Mouse (Mus musculus) heart, embryonic 13.5 days (tissue): ENCODE measurements around the gene Usp12. TPM values are rescaled to one million over a fixed set of nuclear protein-coding genes. Genes with fewer than 3 reads are reported as not detected.
A peak's percentile ranks its signal among the peaks of the same experiment; 100 is the strongest.
"Not testable (repeated sequence)": the region's sequence is repeated elsewhere in the genome, so short reads cannot be mapped to it uniquely, and the experiment has no call there.

Source experiments
- ATAC-seq: fragments of 200-750 bp; cut with Nextera tagmentation; 2 replicates; pipeline ENCODE4 v1.8.0; 2017; ENCODE audit warnings: moderate TSS enrichment; ENCODE audit not compliant: insufficient number of reproducible peaks, low FRiP score, low TSS enrichment; ENCODE audit errors: extremely low read depth
- H3K27ac ChIP-seq: fragments of 300-500 bp; sonication (generic); replicated peaks from 2 replicates; pipeline ENCODE4 v1.5.1; 2015; ENCODE audit warnings: moderate library complexity, mild to moderate bottlenecking, inconsistent platforms
- H3K27me3 ChIP-seq: fragments of 300-500 bp; sonication (generic); replicated peaks from 2 replicates; pipeline ENCODE4 v1.6.1; 2015; ENCODE audit warnings: mild to moderate bottlenecking, inconsistent platforms
- H3K36me3 ChIP-seq: fragments of 300-500 bp; sonication (generic); 2 replicates; pipeline ENCODE4 v1.6.1; 2015; ENCODE audit warnings: mild to moderate bottlenecking, inconsistent platforms
- H3K4me1 ChIP-seq: fragments of 300-500 bp; sonication (generic); 2 replicates; pipeline ENCODE4 v1.6.1; 2015; ENCODE audit warnings: inconsistent platforms
- H3K4me2 ChIP-seq: fragments of 300-500 bp; sonication (generic); 2 replicates; pipeline ENCODE4 v1.6.1; 2015; ENCODE audit warnings: inconsistent platforms, mild to moderate bottlenecking, moderate library complexity
- H3K4me3 ChIP-seq: fragments of 300-500 bp; sonication (generic); 2 replicates; pipeline ENCODE4 v1.5.1; 2015; ENCODE audit warnings: moderate library complexity, mild to moderate bottlenecking, inconsistent platforms
- H3K9ac ChIP-seq: fragments of 300-500 bp; sonication (generic); 2 replicates; pipeline ENCODE4 v1.6.1; 2015; ENCODE audit warnings: inconsistent platforms, mild to moderate bottlenecking, moderate library complexity
- H3K9me3 ChIP-seq: fragments of 300-500 bp; sonication (generic); 2 replicates; pipeline ENCODE4 v1.6.1; 2016; ENCODE audit warnings: inconsistent platforms
- WGBS: fragments of 180-500 bp; shearing (Covaris S2); methylation state at CpG from one replicate; pipeline ENCODE4 v1.1.7; 2015; ENCODE audit warnings: mixed read lengths; 5-methylcytosine and 5-hydroxymethylcytosine counted together
- polyA plus RNA-seq: library from polyadenylated mRNA; unstranded; fragments of >200 nt; fragmentation: Nextera tagmentation; extraction: Ambion mirVana; gene quantifications from 2 replicates; pipeline ENCODE4 v1.2.1, GENCODE M21; 2015

Gene Usp12
- polyA plus RNA-seq, 1 experiment from 2014 or later = 11.1 TPM

GRCm38 (mm10) chr5:146749857-146750256, 44.9 kb downstream of the Usp12 start:
- ATAC-seq = no peak

GRCm38 (mm10) chr5:146736970-146737495, 57.8 kb downstream of the Usp12 start:
- no peak overlapping the region for H3K4me3 ChIP-seq
- 73% methylated on average over 9 of the region's 9 CpGs for WGBS
- no peak overlapping the region for H3K27ac ChIP-seq
- H3K9me3 ChIP-seq = no peaks in the 10 kb centered on the region
- H3K4me2 ChIP-seq = no peak overlapping the region
- no peaks in the 10 kb centered on the region for H3K4me1 ChIP-seq
- H3K9ac ChIP-seq = no peak overlapping the region
- H3K27me3 ChIP-seq = no peaks in the 10 kb centered on the region
- no peak for ATAC-seq
- peaks cover 80% of the 10 kb centered on the region for H3K36me3 ChIP-seq

More at GRCm38 (mm10) chr5:146749857-146750256, 44.9 kb downstream of the Usp12 start:
- H3K27me3 ChIP-seq = no peaks in the 10 kb centered on the region
- H3K4me1 ChIP-seq = peaks cover 5% of the 10 kb centered on the region; the same call in 1 of the 2 replicates
- H3K27ac ChIP-seq = no peak overlapping the region
- H3K36me3 ChIP-seq = peaks cover 68% of the 10 kb centered on the region
- no peaks in the 10 kb centered on the region for H3K9me3 ChIP-seq
- WGBS = 76% methylated on average over 5 of the region's 5 CpGs
- H3K4me2 ChIP-seq = no peak overlapping the region
- H3K4me3 ChIP-seq = no peak overlapping the region
- H3K9ac ChIP-seq = no peak overlapping the region

- no peak overlapping the region for H3K9ac ChIP-seq
- no peak overlapping the region for H3K27ac ChIP-seq
- peaks cover 83% of the 10 kb centered on the region for H3K36me3 ChIP-seq
- no peak overlapping the region for H3K4me3 ChIP-seq
- no peaks in the 10 kb centered on the region for H3K4me1 ChIP-seq
- no peaks in the 10 kb centered on the region for H3K9me3 ChIP-seq
- 75% methylated on average over 18 of the region's 18 CpGs for WGBS
- ATAC-seq = no peak
- no peak overlapping the region for H3K4me2 ChIP-seq
- H3K27me3 ChIP-seq = no peaks in the 10 kb centered on the region
Measured at GRCm38 (mm10) chr5:146736348-146736747, 58.5 kb downstream of the Usp12 start.

- not testable (repeated sequence) for H3K4me2 ChIP-seq, H3K4me1 ChIP-seq, H3K27ac ChIP-seq, H3K27me3 ChIP-seq, H3K9ac ChIP-seq, H3K9me3 ChIP-seq, H3K4me3 ChIP-seq, ATAC-seq
- peaks cover 71% of the 10 kb centered on the region for H3K36me3 ChIP-seq
- WGBS = 91% methylated on average over 1 of the region's 9 CpGs
Measured at GRCm38 (mm10) chr5:146735054-146735453, 59.8 kb downstream of the Usp12 start.

- no peak overlapping the region for H3K27ac ChIP-seq
- 69% methylated on average over 12 of the region's 12 CpGs for WGBS
- H3K36me3 ChIP-seq = peaks cover 61% of the 10 kb centered on the region
- no peaks in the 10 kb centered on the region for H3K4me1 ChIP-seq
- no peaks in the 10 kb centered on the region for H3K9me3 ChIP-seq
- no peak overlapping the region for H3K4me2 ChIP-seq
- ATAC-seq = no peak
- H3K4me3 ChIP-seq = no peak overlapping the region
- no peak overlapping the region for H3K9ac ChIP-seq
- no peaks in the 10 kb centered on the region for H3K27me3 ChIP-seq
Measured at GRCm38 (mm10) chr5:146733888-146734640, 60.7 kb downstream of the Usp12 start.

- WGBS = 84% methylated on average over 7 of the region's 7 CpGs
Measured at GRCm38 (mm10) chr5:146733372-146733771, 61.4 kb downstream of the Usp12 start.

GRCm38 (mm10) chr5:146727006-146727405, 67.8 kb downstream of the Usp12 start:
- no peak for ATAC-seq
- Histone ChIP-seq H3K36me3 (peaks cover 10% of the 10 kb centered on the region), H3K9me3 (no peaks in the 10 kb centered on the region), H3K27ac (no peak overlapping the region), H3K27me3 (no peaks in the 10 kb centered on the region), H3K4me2 (no peak overlapping the region), H3K9ac (no peak overlapping the region), H3K4me3 (no peak overlapping the region), H3K4me1 (peaks cover 19% of the 10 kb centered on the region)
- WGBS = 80% methylated on average over 4 of the region's 4 CpGs

More at GRCm38 (mm10) chr5:146733372-146733771, 61.4 kb downstream of the Usp12 start:
- H3K4me1 ChIP-seq = no peaks in the 10 kb centered on the region
- no peak overlapping the region for H3K4me2 ChIP-seq
- peaks cover 56% of the 10 kb centered on the region for H3K36me3 ChIP-seq
- H3K9me3 ChIP-seq = no peaks in the 10 kb centered on the region
- no peak overlapping the region for H3K4me3 ChIP-seq
- no peak for ATAC-seq
- no peak overlapping the region for H3K9ac ChIP-seq
- H3K27ac ChIP-seq = no peak overlapping the region
- no peaks in the 10 kb centered on the region for H3K27me3 ChIP-seq

GRCm38 (mm10) chr5:146724956-146725355, 69.8 kb downstream of the Usp12 start:
- H3K9ac ChIP-seq = no peak overlapping the region
- no peaks in the 10 kb centered on the region for H3K9me3 ChIP-seq
- H3K27me3 ChIP-seq = no peaks in the 10 kb centered on the region
- peaks cover 25% of the 10 kb centered on the region for H3K4me1 ChIP-seq
- H3K4me3 ChIP-seq = no peak overlapping the region
- peaks cover 4% of the 10 kb centered on the region; the same call in 1 of the 2 replicates for H3K36me3 ChIP-seq
- WGBS = 34% methylated on average over 3 of the region's 3 CpGs
- H3K4me2 ChIP-seq = no peak overlapping the region
- no peak for ATAC-seq
- H3K27ac ChIP-seq = no peak overlapping the region

- Histone ChIP-seq H3K4me1 (peaks cover 25% of the 10 kb centered on the region), H3K27me3 (no peaks in the 10 kb centered on the region), H3K4me2 (no peak overlapping the region), H3K36me3 (peaks cover 3% of the 10 kb centered on the region; the same call in 1 of the 2 replicates), H3K9ac (no peak overlapping the region), H3K9me3 (no peaks in the 10 kb centered on the region), H3K27ac (no peak overlapping the region), H3K4me3 (no peak overlapping the region)
- 91% methylated on average over 5 of the region's 5 CpGs for WGBS
- no peak for ATAC-seq
Measured at GRCm38 (mm10) chr5:146723452-146723851, 71.4 kb downstream of the Usp12 start.

- Histone ChIP-seq H3K9ac (peak overlapping the region; percentile 52; the same call in 1 of the 2 replicates), H3K27ac (peak overlapping the region; percentile 42), H3K36me3 (no peaks in the 10 kb centered on the region), H3K4me2 (peak overlapping the region; percentile 49), H3K4me1 (peaks cover 25% of the 10 kb centered on the region), H3K27me3 (no peaks in the 10 kb centered on the region), H3K4me3 (no peak overlapping the region), H3K9me3 (no peaks in the 10 kb centered on the region)
- 39% methylated on average over 14 of the region's 14 CpGs for WGBS
- no peak for ATAC-seq
Measured at GRCm38 (mm10) chr5:146722226-146722625, 72.6 kb downstream of the Usp12 start.

- Histone ChIP-seq H3K27me3 (no peaks in the 10 kb centered on the region), H3K36me3 (no peaks in the 10 kb centered on the region), H3K27ac (no peak overlapping the region), H3K9me3 (no peaks in the 10 kb centered on the region), H3K9ac (no peak overlapping the region), H3K4me2 (no peak overlapping the region), H3K4me3 (no peak overlapping the region), H3K4me1 (peaks cover 19% of the 10 kb centered on the region)
- ATAC-seq = no peak
- 77% methylated on average over 27 of the region's 27 CpGs for WGBS
Measured at GRCm38 (mm10) chr5:146719584-146720356, 75.0 kb downstream of the Usp12 start.
